Mouse (Mus musculus) frontal cortex, adult 2 months (tissue): Measurements from ENCODE around the gene Maml3. TPM values are rescaled to one million over a fixed set of nuclear protein-coding genes. Genes with fewer than 3 reads are reported as not detected.

Experiments
- DNase-seq, 2 experiments: peaks; one replicate each; pipeline ENCODE4 v3.0.0; 2022; ENCODE audit warnings: low spot score in 1 of 2; ENCODE audit errors: extremely low spot score in 1 of 2
- polyA plus RNA-seq: library from polyadenylated mRNA; depleted of rRNA; stranded (reverse); fragments of >200 nt; gene quantifications from 2 replicates; pipeline ENCODE4 v1.2.3, GENCODE M21; 2012

The Maml3 gene
- polyA plus RNA-seq, 1 experiment, result 5.6 TPM

- no peak for DNase-seq
Measured at GRCm38 (mm10) chr3:51963891-51964593, 140.8 kb downstream of the Maml3 start.

GRCm38 (mm10) chr3:51963151-51963791, 141.6 kb downstream of the Maml3 start:
- peak in 1 of 2 experiments; percentile 35 for DNase-seq

- no peak for DNase-seq
Measured at GRCm38 (mm10) chr3:51958751-51959150, 146.1 kb downstream of the Maml3 start.

- no peak for DNase-seq
Measured at GRCm38 (mm10) chr3:51954441-51954840, 150.4 kb downstream of the Maml3 start.

- no peak for DNase-seq
Measured at GRCm38 (mm10) chr3:51953927-51954326, 150.9 kb downstream of the Maml3 start.

- no peak for DNase-seq
Measured at GRCm38 (mm10) chr3:51952728-51953623, 151.9 kb downstream of the Maml3 start.

GRCm38 (mm10) chr3:51952267-51952666, 152.6 kb downstream of the Maml3 start:
- DNase-seq, result no peak

GRCm38 (mm10) chr3:51949651-51950050, 155.2 kb downstream of the Maml3 start:
- DNase-seq, result no peak

GRCm38 (mm10) chr3:51947168-51947567, 157.7 kb downstream of the Maml3 start:
- no peak for DNase-seq

GRCm38 (mm10) chr3:51943642-51944041, 161.2 kb downstream of the Maml3 start:
- no peak for DNase-seq

- DNase-seq, result peak; percentile 52 to 75
Measured at GRCm38 (mm10) chr3:51941781-51942180, 163.1 kb downstream of the Maml3 start.

- DNase-seq, result no peak
Measured at GRCm38 (mm10) chr3:51939864-51940263, 165.0 kb downstream of the Maml3 start.

- no peak for DNase-seq
Measured at GRCm38 (mm10) chr3:51939054-51939453, 165.8 kb downstream of the Maml3 start.

GRCm38 (mm10) chr3:51937176-51937575, 167.7 kb downstream of the Maml3 start:
- DNase-seq, result no peak

- DNase-seq, result no peak
Measured at GRCm38 (mm10) chr3:51934531-51935485, 170.1 kb downstream of the Maml3 start.

GRCm38 (mm10) chr3:51928188-51928587, 176.7 kb downstream of the Maml3 start:
- DNase-seq, result no peak

GRCm38 (mm10) chr3:51927591-51927990, 177.3 kb downstream of the Maml3 start:
- no peak for DNase-seq

- no peak for DNase-seq
Measured at GRCm38 (mm10) chr3:51927043-51927442, 177.8 kb downstream of the Maml3 start.

- no peak for DNase-seq
Measured at GRCm38 (mm10) chr3:51925758-51926157, 179.1 kb downstream of the Maml3 start.

- no peak for DNase-seq
Measured at GRCm38 (mm10) chr3:51924636-51925035, 180.2 kb downstream of the Maml3 start.
